Mouse (Mus musculus) hindbrain, embryonic 16.5 days (tissue): ENCODE results near the gene Kazald1. TPM values are rescaled to one million over a fixed set of nuclear protein-coding genes. Genes with fewer than 3 reads are reported as not detected.

Experiments
- ATAC-seq: fragments of 200-750 bp; cut with Nextera tagmentation; 2 replicates; pipeline ENCODE4 v1.8.0; 2017; ENCODE audit warnings: moderate TSS enrichment, moderate library complexity
- H3K27ac ChIP-seq: fragments of 300-500 bp; sonication (generic); 2 replicates; pipeline ENCODE4 v1.5.1; 2014; ENCODE audit warnings: low read depth, mild to moderate bottlenecking, control low read depth, low read length, moderate library complexity
- H3K27me3 ChIP-seq: fragments of 300-500 bp; sonication (generic); replicated peaks from 2 replicates; pipeline ENCODE4 v1.6.1; 2014; ENCODE audit warnings: low read length; ENCODE audit not compliant: control insufficient read depth, insufficient read depth
- H3K36me3 ChIP-seq: fragments of 300-500 bp; sonication (generic); 2 replicates; pipeline ENCODE4 v1.6.1; 2014; ENCODE audit warnings: mild to moderate bottlenecking, low read length, moderate library complexity, mixed read lengths; ENCODE audit not compliant: control insufficient read depth, insufficient read depth
- H3K4me1 ChIP-seq: fragments of 300-500 bp; sonication (generic); 2 replicates; pipeline ENCODE4 v1.6.1; 2014; ENCODE audit warnings: low read depth, low read length; ENCODE audit not compliant: control insufficient read depth, insufficient read depth
- H3K4me2 ChIP-seq: fragments of 300-500 bp; sonication (generic); 2 replicates; pipeline ENCODE4 v1.6.1; 2014; ENCODE audit warnings: mild to moderate bottlenecking, low read length, control low read depth, moderate library complexity
- H3K4me3 ChIP-seq: fragments of 300-500 bp; sonication (generic); 2 replicates; pipeline ENCODE4 v1.5.1; 2014; ENCODE audit warnings: mild to moderate bottlenecking, low read length, control low read depth, moderate library complexity
- H3K9ac ChIP-seq: fragments of 300-500 bp; sonication (generic); 2 replicates; pipeline ENCODE4 v1.6.1; 2014; ENCODE audit warnings: low read depth, mild to moderate bottlenecking, control low read depth, low read length, moderate library complexity
- H3K9me3 ChIP-seq: fragments of 300-500 bp; sonication (generic); 2 replicates; pipeline ENCODE4 v1.6.1; 2014; ENCODE audit warnings: mild to moderate bottlenecking, low read length, moderate library complexity; ENCODE audit not compliant: control insufficient read depth
- WGBS: fragments of 180-500 bp; shearing (Covaris S2); extraction: QIAGEN DNeasy Blood & Tissue Kit; methylation state at CpG from one replicate; pipeline ENCODE4 v1.1.7; 2014; 5-methylcytosine and 5-hydroxymethylcytosine counted together
- polyA plus RNA-seq: library from polyadenylated mRNA; unstranded; fragments of >200 nt; fragmentation: Nextera tagmentation; extraction: Ambion mirVana; gene quantifications from 2 replicates; pipeline ENCODE4 v1.2.1, GENCODE M21; 2015

The Kazald1 gene
- polyA plus RNA-seq, 1 experiment from 2014 or later = 4.0 TPM

- peak overlapping the region; percentile 66 for H3K4me2 ChIP-seq
- H3K4me1 ChIP-seq = peaks cover 19% of the 10 kb centered on the region
- 53% methylated on average over 7 of the region's 7 CpGs for WGBS
- peak overlapping the region; percentile 91 for H3K27ac ChIP-seq
- H3K9ac ChIP-seq = peak overlapping the region; percentile 73
- peaks cover 15% of the 10 kb centered on the region for H3K36me3 ChIP-seq
- H3K9me3 ChIP-seq = no peaks in the 10 kb centered on the region
- ATAC-seq = no peak
- H3K4me3 ChIP-seq = peak overlapping the region; percentile 45
- no peaks in the 10 kb centered on the region for H3K27me3 ChIP-seq
Observed at GRCm38 (mm10) chr19:45057724-45058112, 17.3 kb upstream of the Kazald1 start.

- Histone ChIP-seq H3K9ac (peak overlapping the region; percentile 73), H3K9me3 (no peaks in the 10 kb centered on the region), H3K4me1 (peaks cover 19% of the 10 kb centered on the region), H3K27ac (peak overlapping the region; percentile 95), H3K27me3 (no peaks in the 10 kb centered on the region), H3K4me3 (peak overlapping the region; percentile 45), H3K4me2 (peak overlapping the region; percentile 66), H3K36me3 (peaks cover 11% of the 10 kb centered on the region)
- WGBS = under 1% methylated on average over 34 of the region's 34 CpGs
- ATAC-seq = peak; percentile 95
Observed at GRCm38 (mm10) chr19:45058113-45058839, 16.8 kb upstream of the Kazald1 start.

- Histone ChIP-seq H3K4me2 (peak overlapping the region; percentile 66), H3K27me3 (no peaks in the 10 kb centered on the region), H3K9me3 (no peaks in the 10 kb centered on the region), H3K4me1 (peaks cover 20% of the 10 kb centered on the region), H3K4me3 (peak overlapping the region; percentile 45), H3K27ac (peak overlapping the region; percentile 95), H3K9ac (peak overlapping the region; percentile 67), H3K36me3 (peaks cover 8% of the 10 kb centered on the region)
- WGBS = 2% methylated on average over 14 of the region's 14 CpGs
- ATAC-seq = no peak
Observed at GRCm38 (mm10) chr19:45058841-45059240, 16.2 kb upstream of the Kazald1 start.

- H3K4me2 ChIP-seq = peak overlapping the region; percentile 48
- H3K27me3 ChIP-seq = peaks cover 24% of the 10 kb centered on the region
- H3K4me3 ChIP-seq = peak overlapping the region; percentile 20; the same call in 1 of the 2 replicates
- H3K4me1 ChIP-seq = peaks cover 8% of the 10 kb centered on the region
- ATAC-seq = no peak
- no peak overlapping the region for H3K27ac ChIP-seq
- H3K9ac ChIP-seq = peak overlapping the region; percentile 51; the same call in 1 of the 2 replicates
- 45% methylated on average over 20 of the region's 20 CpGs for WGBS
- no peaks in the 10 kb centered on the region for H3K36me3 ChIP-seq
- H3K9me3 ChIP-seq = no peaks in the 10 kb centered on the region
Observed at GRCm38 (mm10) chr19:45063565-45064292, 11.3 kb upstream of the Kazald1 start.

GRCm38 (mm10) chr19:45065226-45065625, 9.8 kb upstream of the Kazald1 start:
- Histone ChIP-seq H3K4me2 (no peak overlapping the region), H3K4me1 (peaks cover 4% of the 10 kb centered on the region; the same call in 1 of the 2 replicates), H3K27me3 (peaks cover 24% of the 10 kb centered on the region), H3K27ac (no peak overlapping the region), H3K36me3 (no peaks in the 10 kb centered on the region), H3K4me3 (no peak overlapping the region), H3K9ac (no peak overlapping the region), H3K9me3 (no peaks in the 10 kb centered on the region)
- 3% methylated on average over 20 of the region's 21 CpGs for WGBS
- ATAC-seq = no peak

- no peak overlapping the region for H3K4me3 ChIP-seq
- H3K27me3 ChIP-seq = peaks cover 24% of the 10 kb centered on the region
- no peak overlapping the region for H3K4me2 ChIP-seq
- H3K9me3 ChIP-seq = no peaks in the 10 kb centered on the region
- no peak overlapping the region for H3K9ac ChIP-seq
- no peak overlapping the region for H3K27ac ChIP-seq
- WGBS = 23% methylated on average over 17 of the region's 17 CpGs
- no peak for ATAC-seq
- no peaks in the 10 kb centered on the region for H3K36me3 ChIP-seq
- H3K4me1 ChIP-seq = peaks cover 4% of the 10 kb centered on the region; the same call in 1 of the 2 replicates
Observed at GRCm38 (mm10) chr19:45067170-45067569, 7.9 kb upstream of the Kazald1 start.

GRCm38 (mm10) chr19:45067758-45068510, 7.1 kb upstream of the Kazald1 start:
- no peak overlapping the region for H3K9ac ChIP-seq
- H3K36me3 ChIP-seq = no peaks in the 10 kb centered on the region
- H3K4me2 ChIP-seq = no peak overlapping the region
- H3K9me3 ChIP-seq = no peaks in the 10 kb centered on the region
- no peak for ATAC-seq
- 83% methylated on average over 7 of the region's 7 CpGs for WGBS
- H3K4me3 ChIP-seq = no peak overlapping the region
- peaks cover 4% of the 10 kb centered on the region; the same call in 1 of the 2 replicates for H3K4me1 ChIP-seq
- H3K27ac ChIP-seq = no peak overlapping the region
- H3K27me3 ChIP-seq = peaks cover 24% of the 10 kb centered on the region

- Histone ChIP-seq H3K9me3 (no peaks in the 10 kb centered on the region), H3K4me3 (peak overlapping the region; percentile 78), H3K36me3 (no peaks in the 10 kb centered on the region), H3K4me1 (peaks cover 20% of the 10 kb centered on the region), H3K9ac (peak overlapping the region; percentile 86), H3K4me2 (peak overlapping the region; percentile 99), H3K27ac (peak overlapping the region; percentile 96), H3K27me3 (peaks cover 27% of the 10 kb centered on the region)
- 8% methylated on average over 20 of the region's 20 CpGs for WGBS
- ATAC-seq = peak; percentile 60
Observed at GRCm38 (mm10) chr19:45073871-45074542, 1.0 kb upstream of the Kazald1 start.
